8 mouse cellular contexts compared by ENCODE assay signal in the genomic region with DNA sequence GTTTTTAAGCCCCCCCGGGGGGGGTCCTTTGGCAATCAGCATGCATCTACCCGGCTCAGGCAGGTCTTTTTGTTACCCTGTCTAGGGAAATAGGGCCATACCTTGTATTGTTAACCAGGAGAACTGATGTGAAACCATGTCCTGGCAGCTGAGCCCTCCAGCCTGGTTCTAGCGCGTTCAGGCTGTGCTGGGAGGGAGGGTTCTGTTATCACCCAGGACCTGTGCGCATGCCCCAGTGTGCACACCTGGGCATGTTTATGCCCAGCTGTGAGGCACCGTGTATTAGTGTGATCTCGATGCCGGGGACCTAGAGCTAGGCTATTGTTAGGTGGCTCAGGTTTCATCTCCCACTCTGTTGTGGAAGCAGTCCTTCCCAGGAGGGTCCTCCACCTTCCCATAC. TPM values are rescaled to one million over a fixed set of nuclear protein-coding genes. Genes with fewer than 3 reads are reported as not detected.
DNase-seq lines count a peak whose midpoint lies in the region; ATAC-seq and TF ChIP-seq lines count a peak whose summit lies in the region.

No protein-coding gene starts in this region.

- H3K9ac ChIP-seq in kidney, postnatal 0 days (ENCODE audit: low read depth, low read length) = peak overlapping the region; percentile 77; the same call in 1 of the 2 replicates
- H3K9ac ChIP-seq in embryonic facial prominence, embryonic 13.5 days = peak overlapping the region; percentile 72
- H3K9ac ChIP-seq in intestine, embryonic 14.5 days (ENCODE audit: low read length) = peak overlapping the region; percentile 58

- H3K4me3 ChIP-seq in kidney, postnatal 0 days (replicated peaks; ENCODE audit: low read depth, low read length) = peak overlapping the region; percentile 80
- peak overlapping the region; percentile 58 for H3K4me3 ChIP-seq in embryonic facial prominence, embryonic 13.5 days
- peak overlapping the region; percentile 69 for H3K4me3 ChIP-seq in intestine, embryonic 14.5 days (ENCODE audit: low read depth, low read length)

- no peaks in the 10 kb centered on the region for H3K27me3 ChIP-seq in kidney, postnatal 0 days (ENCODE audit: insufficient read depth, low read length)
- H3K27me3 ChIP-seq in embryonic facial prominence, embryonic 13.5 days = no peaks in the 10 kb centered on the region
- no peaks in the 10 kb centered on the region for H3K27me3 ChIP-seq in intestine, embryonic 14.5 days (replicated peaks; ENCODE audit: control insufficient read depth, insufficient read depth, low read length)

- peak overlapping the region; percentile 89 for H3K27ac ChIP-seq in kidney, postnatal 0 days
- H3K27ac ChIP-seq in embryonic facial prominence, embryonic 13.5 days = peak overlapping the region; percentile 90; the same call in 1 of the 2 replicates
- H3K27ac ChIP-seq in intestine, embryonic 14.5 days (ENCODE audit: low read depth) = peak overlapping the region; percentile 88

- peak overlapping the region; percentile 100 for H3K4me2 ChIP-seq in kidney, postnatal 0 days (ENCODE audit: low read length)
- H3K4me2 ChIP-seq in embryonic facial prominence, embryonic 13.5 days = peak overlapping the region; percentile 96
- peak overlapping the region; percentile 100 for H3K4me2 ChIP-seq in intestine, embryonic 14.5 days (ENCODE audit: low read length)

- 7% methylated on average over 8 of the region's 8 CpGs for whole genome bisulfite sequencing in kidney, postnatal 0 days
- 8% methylated on average over 8 of the region's 8 CpGs for WGBS in embryonic facial prominence, embryonic 13.5 days
- 13% methylated on average over 8 of the region's 8 CpGs for WGBS in intestine, embryonic 14.5 days

- no peak for DNase-seq in kidney, postnatal 0 days (ENCODE audit: low spot score)
- no peak for DNase-seq in kidney, postnatal 36 days
- peak; percentile 56 for DNase-seq in intestine, embryonic 14.5 days (ENCODE audit: low spot score)
- DNase-seq in naive thymus-derived CD4-positive, alpha-beta T cell, adult 2 months (ENCODE audit: low read depth) = peak; percentile 62
- no peak for DNase-seq in right cerebral cortex, adult 2 months (ENCODE audit: low spot score in 2 of 2)
- DNase-seq in ovary, postnatal 14 days (ENCODE audit: low spot score) = no peak
- DNase-seq in frontal cortex, adult 2 months (ENCODE audit: extremely low spot score in 1 of 2, low spot score in 1 of 2) = no peak

- no peak for ATAC-seq in kidney, postnatal 0 days (replicated peaks; ENCODE audit: low FRiP score, low read depth)
- no peak for ATAC-seq in embryonic facial prominence, embryonic 13.5 days (ENCODE audit: insufficient number of reproducible peaks, insufficient read depth, low FRiP score, low TSS enrichment, low read depth)
- no peak for ATAC-seq in intestine, embryonic 14.5 days (replicated peaks; ENCODE audit: low FRiP score, low TSS enrichment, low read depth)

- peaks cover 58% of the 10 kb centered on the region for H3K4me1 ChIP-seq in kidney, postnatal 0 days (replicated peaks; ENCODE audit: insufficient read depth, low read length)
- H3K4me1 ChIP-seq in embryonic facial prominence, embryonic 13.5 days = peaks cover 84% of the 10 kb centered on the region
- H3K4me1 ChIP-seq in intestine, embryonic 14.5 days (replicated peaks; ENCODE audit: control insufficient read depth, insufficient read depth, low read length) = peaks cover 65% of the 10 kb centered on the region

- TF ChIP-seq CTCF in kidney, postnatal 0 days (IDR thresholded peaks at IDR 0.05; ENCODE audit: low read depth) = no peak

- no peaks in the 10 kb centered on the region for H3K9me3 ChIP-seq in kidney, postnatal 0 days (replicated peaks; ENCODE audit: low read length)
- no peaks in the 10 kb centered on the region for H3K9me3 ChIP-seq in embryonic facial prominence, embryonic 13.5 days
- no peaks in the 10 kb centered on the region for H3K9me3 ChIP-seq in intestine, embryonic 14.5 days (ENCODE audit: control insufficient read depth, low read length)

- H3K36me3 ChIP-seq in kidney, postnatal 0 days (ENCODE audit: insufficient read depth, low read length) = peaks cover 2% of the 10 kb centered on the region; the same call in 1 of the 2 replicates
- H3K36me3 ChIP-seq in embryonic facial prominence, embryonic 13.5 days = peaks cover 25% of the 10 kb centered on the region
- peaks cover 9% of the 10 kb centered on the region for H3K36me3 ChIP-seq in intestine, embryonic 14.5 days (ENCODE audit: control insufficient read depth, insufficient read depth, low read length)

RNA-seq across cellular contexts. Expression of a gene that starts 21.1 kb away (rescaled TPM):
- polyA plus RNA-seq in kidney, postnatal 0 days (2015; fragmentation: Nextera tagmentation; extraction: Ambion mirVana) = 1.1 and 1.6 TPM in 2 replicates
- 0.34 and 0.44 TPM in 2 replicates for polyA plus RNA-seq in embryonic facial prominence, embryonic 13.5 days (2015; fragmentation: Nextera tagmentation; extraction: Ambion mirVana)
- polyA plus RNA-seq in intestine, embryonic 14.5 days (2014; fragmentation: Nextera tagmentation; extraction: Ambion mirVana) = 0.22 TPM in 1 of 2 replicates, not detected in the other
- polyA plus RNA-seq in frontal cortex, adult 2 months (2012; rRNA removed) = 2.9 and 3.3 TPM in 2 replicates

RNA-seq across cellular contexts. Expression of a gene that starts 34.1 kb away (rescaled TPM):
- 25.7 and 26.3 TPM in 2 replicates for polyA plus RNA-seq in kidney, postnatal 0 days (2015; fragmentation: Nextera tagmentation; extraction: Ambion mirVana)
- polyA plus RNA-seq in embryonic facial prominence, embryonic 13.5 days (2015; fragmentation: Nextera tagmentation; extraction: Ambion mirVana) = 39.4 and 44.7 TPM in 2 replicates
- polyA plus RNA-seq in intestine, embryonic 14.5 days (2014; fragmentation: Nextera tagmentation; extraction: Ambion mirVana) = 42.4 and 43.6 TPM in 2 replicates
- polyA plus RNA-seq in frontal cortex, adult 2 months (2012; rRNA removed) = 6.4 and 7.9 TPM in 2 replicates

RNA-seq across cellular contexts. Expression of a gene that starts 54.2 kb away (rescaled TPM):
- polyA plus RNA-seq in kidney, postnatal 0 days (2015; fragmentation: Nextera tagmentation; extraction: Ambion mirVana) = 12.3 and 15.5 TPM in 2 replicates
- polyA plus RNA-seq in embryonic facial prominence, embryonic 13.5 days (2015; fragmentation: Nextera tagmentation; extraction: Ambion mirVana) = 26.9 and 31.5 TPM in 2 replicates
- polyA plus RNA-seq in intestine, embryonic 14.5 days (2014; fragmentation: Nextera tagmentation; extraction: Ambion mirVana) = 32.5 and 32.9 TPM in 2 replicates
- polyA plus RNA-seq in frontal cortex, adult 2 months (2012; rRNA removed) = 0.62 and 0.67 TPM in 2 replicates

Comparison
In these comparisons a context has a peak if more than half of its experiments do, and no peak if none do; other contexts are left out.
1. DNase-seq: peak in intestine, embryonic 14.5 days (single experiment) and naive thymus-derived CD4-positive, alpha-beta T cell, adult 2 months (single experiment); none in kidney, postnatal 0 days (single experiment), kidney, postnatal 36 days (0 of 2), right cerebral cortex, adult 2 months (0 of 2), ovary, postnatal 14 days (single experiment) and frontal cortex, adult 2 months (0 of 2).
2. Peak in every context shown above with its lines, with median percentiles within 50 percentile points of each other: H3K27ac ChIP-seq, H3K4me2 ChIP-seq, H3K4me3 ChIP-seq and H3K9ac ChIP-seq.